Mouse (Mus musculus) lung, embryonic 15.5 days (tissue): ENCODE results near the gene Smtnl2. TPM values are rescaled to one million over a fixed set of nuclear protein-coding genes. Genes with fewer than 3 reads are reported as not detected.

Experiments used
- ATAC-seq: fragments of 200-750 bp; cut with Nextera tagmentation; 2 replicates; pipeline ENCODE4 v1.8.0; 2017; ENCODE audit warnings: moderate number of reproducible peaks, borderline replicate concordance; ENCODE audit not compliant: low FRiP score, low TSS enrichment; ENCODE audit errors: extremely low read depth
- H3K27ac ChIP-seq: fragments of 300-500 bp; sonication (generic); 2 replicates; pipeline ENCODE4 v1.5.1; 2015; ENCODE audit warnings: moderate library complexity, mild to moderate bottlenecking, inconsistent platforms
- H3K27me3 ChIP-seq: fragments of 300-500 bp; sonication (generic); 2 replicates; pipeline ENCODE4 v1.6.1; 2015; ENCODE audit warnings: inconsistent platforms
- H3K36me3 ChIP-seq: fragments of 300-500 bp; sonication (generic); 2 replicates; pipeline ENCODE4 v1.6.1; 2015; ENCODE audit warnings: inconsistent platforms
- H3K4me1 ChIP-seq: fragments of 300-500 bp; sonication (generic); 2 replicates; pipeline ENCODE4 v1.6.1; 2015; ENCODE audit warnings: inconsistent platforms
- H3K4me2 ChIP-seq: fragments of 300-500 bp; sonication (generic); 2 replicates; pipeline ENCODE4 v1.6.1; 2015; ENCODE audit warnings: inconsistent platforms, mild to moderate bottlenecking, moderate library complexity
- H3K4me3 ChIP-seq: fragments of 300-500 bp; sonication (generic); 2 replicates; pipeline ENCODE4 v1.5.1; 2015; ENCODE audit warnings: mild to moderate bottlenecking, inconsistent platforms
- H3K9ac ChIP-seq: fragments of 300-500 bp; sonication (generic); 2 replicates; pipeline ENCODE4 v1.6.1; 2015; ENCODE audit warnings: inconsistent platforms
- H3K9me3 ChIP-seq: fragments of 300-500 bp; sonication (generic); 2 replicates; pipeline ENCODE4 v1.6.1; 2016; ENCODE audit warnings: inconsistent platforms
- WGBS: fragments of 180-500 bp; shearing (Covaris S2); methylation state at CpG from one replicate; pipeline ENCODE4 v1.1.7; 2015; 5-methylcytosine and 5-hydroxymethylcytosine counted together
- polyA plus RNA-seq: library from polyadenylated mRNA; unstranded; fragments of >200 nt; fragmentation: Nextera tagmentation; extraction: Ambion mirVana; gene quantifications from 2 replicates; pipeline ENCODE4 v1.2.1, GENCODE M21; 2015

Gene Smtnl2
- polyA plus RNA-seq, 1 experiment from 2014 or later = 156 TPM

GRCm38 (mm10) chr11:72421518-72422278 is 10.2 kb upstream of the Smtnl2 start:
- Histone ChIP-seq H3K9ac (no peak overlapping the region), H3K9me3 (no peaks in the 10 kb centered on the region), H3K4me3 (no peak overlapping the region), H3K27ac (no peak overlapping the region), H3K4me2 (no peak overlapping the region), H3K36me3 (no peaks in the 10 kb centered on the region), H3K4me1 (no peaks in the 10 kb centered on the region), H3K27me3 (no peaks in the 10 kb centered on the region)
- WGBS = 85% methylated on average over 11 of the region's 11 CpGs
- no peak for ATAC-seq

DNA sequence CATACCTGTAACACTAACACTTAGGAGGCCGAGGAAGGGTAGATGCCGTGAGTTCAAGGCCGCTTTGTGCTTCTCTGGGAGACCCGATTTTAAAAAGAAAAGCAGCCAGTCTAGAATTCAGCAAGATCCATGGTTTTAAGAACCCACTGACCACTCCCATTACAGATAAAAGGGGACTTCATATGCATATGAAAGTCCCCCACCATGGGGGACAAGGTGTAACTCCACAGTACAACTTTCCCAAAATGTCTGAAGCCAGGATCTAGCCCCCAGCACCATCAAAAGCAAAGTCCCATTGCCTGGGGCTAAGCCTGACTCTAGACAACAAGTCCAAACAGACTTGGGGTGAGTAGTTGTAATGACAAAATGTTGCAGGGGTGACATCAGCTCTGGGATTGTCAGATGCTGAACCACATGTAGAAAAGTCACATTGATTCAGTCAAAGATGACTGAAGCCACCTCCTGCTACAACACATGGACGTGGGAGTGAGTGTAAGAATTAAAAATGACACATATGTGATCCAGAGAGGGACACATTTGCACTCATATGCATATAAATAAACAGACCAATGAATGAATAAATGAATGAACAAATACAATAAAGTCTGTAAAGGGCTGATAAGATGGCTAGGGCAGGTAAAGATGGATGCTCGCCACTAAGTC is 9.1 kb upstream of the Smtnl2 start:
- no peaks in the 10 kb centered on the region; the same call in 1 of the 2 replicates for H3K4me1 ChIP-seq
- H3K9me3 ChIP-seq = no peaks in the 10 kb centered on the region
- ATAC-seq = no peak
- WGBS = 83% methylated on average over 6 of the region's 6 CpGs
- H3K27ac ChIP-seq = no peak overlapping the region
- H3K4me3 ChIP-seq = no peak overlapping the region
- no peaks in the 10 kb centered on the region for H3K27me3 ChIP-seq
- no peaks in the 10 kb centered on the region for H3K36me3 ChIP-seq
- H3K9ac ChIP-seq = no peak overlapping the region
- H3K4me2 ChIP-seq = no peak overlapping the region

- no peak overlapping the region for H3K4me2 ChIP-seq
- H3K9me3 ChIP-seq = no peaks in the 10 kb centered on the region
- no peaks in the 10 kb centered on the region; the same call in 1 of the 2 replicates for H3K4me1 ChIP-seq
- no peak for ATAC-seq
- no peaks in the 10 kb centered on the region for H3K36me3 ChIP-seq
- WGBS = 88% methylated on average over 6 of the region's 6 CpGs
- H3K4me3 ChIP-seq = no peak overlapping the region
- H3K27me3 ChIP-seq = no peaks in the 10 kb centered on the region
- H3K9ac ChIP-seq = no peak overlapping the region
- H3K27ac ChIP-seq = no peak overlapping the region
Measured at GRCm38 (mm10) chr11:72419006-72419405, 7.5 kb upstream of the Smtnl2 start.

DNA sequence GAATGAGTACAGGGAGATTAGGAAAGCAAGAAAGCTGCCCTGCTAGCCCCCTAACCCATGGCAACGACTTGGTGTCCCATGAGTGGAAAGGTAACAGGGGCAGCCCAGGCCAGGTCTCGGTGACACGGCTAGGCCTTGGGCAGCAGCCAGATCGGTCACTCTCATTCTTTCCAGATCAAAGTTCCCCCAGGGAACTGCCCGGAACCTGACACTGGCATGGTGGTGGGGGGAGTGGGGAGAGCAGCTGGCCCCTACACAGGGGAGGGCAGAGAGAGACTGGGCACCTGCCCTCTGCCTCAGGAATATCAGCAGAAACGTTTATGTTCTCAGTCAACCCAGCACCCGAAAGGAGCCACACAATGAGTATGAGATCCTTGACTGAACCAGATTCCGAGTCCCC is 6.7 kb upstream of the Smtnl2 start:
- H3K27ac ChIP-seq = no peak overlapping the region

GRCm38 (mm10) chr11:72417376-72417775 is 5.9 kb upstream of the Smtnl2 start:
- H3K27me3 ChIP-seq = no peaks in the 10 kb centered on the region
- 41% methylated on average over 4 of the region's 4 CpGs for WGBS
- no peak overlapping the region for H3K4me3 ChIP-seq
- no peaks in the 10 kb centered on the region for H3K9me3 ChIP-seq
- no peak overlapping the region for H3K9ac ChIP-seq
- H3K4me1 ChIP-seq = peaks cover 12% of the 10 kb centered on the region
- no peak overlapping the region for H3K27ac ChIP-seq
- no peak overlapping the region for H3K4me2 ChIP-seq
- no peaks in the 10 kb centered on the region for H3K36me3 ChIP-seq
- ATAC-seq = no peak

More for the DNA sequence above, 6.7 kb upstream of the Smtnl2 start:
- Histone ChIP-seq H3K27me3 (no peaks in the 10 kb centered on the region), H3K4me2 (no peak overlapping the region), H3K9me3 (no peaks in the 10 kb centered on the region), H3K9ac (no peak overlapping the region), H3K4me1 (peaks cover 4% of the 10 kb centered on the region), H3K4me3 (no peak overlapping the region), H3K36me3 (no peaks in the 10 kb centered on the region)
- no peak for ATAC-seq
- WGBS = 56% methylated on average over 8 of the region's 8 CpGs

- H3K27me3 ChIP-seq = no peaks in the 10 kb centered on the region
- H3K4me1 ChIP-seq = peaks cover 19% of the 10 kb centered on the region
- no peaks in the 10 kb centered on the region for H3K9me3 ChIP-seq
- H3K4me3 ChIP-seq = no peak overlapping the region
- 66% methylated on average over 5 of the region's 5 CpGs for WGBS
- H3K4me2 ChIP-seq = no peak overlapping the region
- no peak for ATAC-seq
- no peaks in the 10 kb centered on the region for H3K36me3 ChIP-seq
- no peak overlapping the region for H3K9ac ChIP-seq
- H3K27ac ChIP-seq = no peak overlapping the region
Measured at GRCm38 (mm10) chr11:72416666-72417065, 5.2 kb upstream of the Smtnl2 start.

GRCm38 (mm10) chr11:72415155-72415554 is 3.6 kb upstream of the Smtnl2 start:
- no peaks in the 10 kb centered on the region for H3K9me3 ChIP-seq
- no peak for ATAC-seq
- H3K4me1 ChIP-seq = peaks cover 19% of the 10 kb centered on the region
- WGBS = 52% methylated on average over 8 of the region's 8 CpGs
- H3K27me3 ChIP-seq = no peaks in the 10 kb centered on the region
- H3K9ac ChIP-seq = no peak overlapping the region
- no peaks in the 10 kb centered on the region for H3K36me3 ChIP-seq
- H3K4me3 ChIP-seq = no peak overlapping the region
- no peak overlapping the region for H3K4me2 ChIP-seq
- no peak overlapping the region for H3K27ac ChIP-seq

- no peaks in the 10 kb centered on the region for H3K9me3 ChIP-seq
- no peak overlapping the region for H3K4me2 ChIP-seq
- H3K27ac ChIP-seq = no peak overlapping the region
- ATAC-seq = no peak
- H3K4me1 ChIP-seq = peaks cover 34% of the 10 kb centered on the region
- no peak overlapping the region for H3K9ac ChIP-seq
- H3K27me3 ChIP-seq = no peaks in the 10 kb centered on the region
- H3K36me3 ChIP-seq = no peaks in the 10 kb centered on the region
- WGBS = 62% methylated on average over 5 of the region's 5 CpGs
- H3K4me3 ChIP-seq = no peak overlapping the region
Measured at GRCm38 (mm10) chr11:72413601-72414190, 2.2 kb upstream of the Smtnl2 start.

- Histone ChIP-seq H3K9me3 (no peaks in the 10 kb centered on the region), H3K27ac (0 out of 2 replicates have a peak overlapping the region, but pooled peaks have one; percentile 31), H3K27me3 (no peaks in the 10 kb centered on the region), H3K4me2 (no peak overlapping the region), H3K4me1 (peaks cover 40% of the 10 kb centered on the region), H3K4me3 (no peak overlapping the region), H3K36me3 (no peaks in the 10 kb centered on the region), H3K9ac (no peak overlapping the region)
- no peak for ATAC-seq
- WGBS = 47% methylated on average over 7 of the region's 7 CpGs
Measured at GRCm38 (mm10) chr11:72413016-72413415, 1.5 kb upstream of the Smtnl2 start.

GRCm38 (mm10) chr11:72411945-72412344 is 432 bp upstream of the Smtnl2 start:
- no peak for ATAC-seq
- Histone ChIP-seq H3K9ac (no peak overlapping the region), H3K36me3 (no peaks in the 10 kb centered on the region), H3K27ac (0 out of 2 replicates have a peak overlapping the region, but pooled peaks have one; percentile 45), H3K4me2 (peak overlapping the region; percentile 95), H3K9me3 (no peaks in the 10 kb centered on the region), H3K4me1 (peaks cover 51% of the 10 kb centered on the region), H3K4me3 (peak overlapping the region; percentile 95), H3K27me3 (no peaks in the 10 kb centered on the region)
- WGBS = 16% methylated on average over 9 of the region's 9 CpGs

- Histone ChIP-seq H3K9ac (peak overlapping the region; percentile 96), H3K4me1 (peaks cover 65% of the 10 kb centered on the region), H3K27ac (peak overlapping the region; percentile 91), H3K4me2 (peak overlapping the region; percentile 95), H3K36me3 (no peaks in the 10 kb centered on the region), H3K4me3 (peak overlapping the region; percentile 95), H3K9me3 (no peaks in the 10 kb centered on the region), H3K27me3 (no peaks in the 10 kb centered on the region)
- 2% methylated on average over 25 of the region's 25 CpGs for WGBS
- no peak for ATAC-seq
Measured at GRCm38 (mm10) chr11:72410521-72411092, 906 bp downstream of the Smtnl2 start.
